Comparison of ENCODE assay signal across 8 mouse cellular contexts in genomic region chr6:37442041-37442667, GRCm38 (mm10). TPM values are rescaled to one million over a fixed set of nuclear protein-coding genes. Genes with fewer than 3 reads are reported as not detected.
DNase-seq lines count a peak whose midpoint lies in the region; ATAC-seq and TF ChIP-seq lines count a peak whose summit lies in the region.

Creb3l2 (minus strand) TSS chr6:37442146.

- peak; percentile 97 to 98 for DNase-seq in B cell, adult 2 months
- peak; percentile 100 for DNase-seq in brain, embryonic 14.5 days (ENCODE audit: low read depth)
- peak; percentile 99 for DNase-seq in heart, adult 9 months (ENCODE audit: low spot score in 2 of 2)
- peak; percentile 99 for DNase-seq in kidney, adult 9 months
- peak; percentile 91 to 95 for DNase-seq in spleen, adult 18-20 months

- H3K9me3 ChIP-seq in limb, embryonic 13.5 days = no peaks in the 10 kb centered on the region
- no peaks in the 10 kb centered on the region for H3K9me3 ChIP-seq in midbrain, embryonic 15.5 days

- peak within 1 kb of the TSS; percentile 94 for H3K9ac ChIP-seq in limb, embryonic 13.5 days
- peak within 1 kb of the TSS; percentile 43 for H3K9ac ChIP-seq in midbrain, embryonic 15.5 days

- TF ChIP-seq POLR2A in brain, embryonic 14.5 days (IDR thresholded peaks at IDR 0.05; ENCODE audit: borderline replicate concordance, extremely low read depth, insufficient read depth, insufficient read length, poor library complexity, severe bottlenecking) = peak; percentile 27; the same call in 1 of the 2 replicates

- H3K36me3 ChIP-seq in limb, embryonic 13.5 days = peaks cover 2% of the 10 kb centered on the region
- no peaks in the 10 kb centered on the region for H3K36me3 ChIP-seq in midbrain, embryonic 15.5 days (replicated peaks)

- under 1% methylated on average over 33 of the region's 33 CpGs for WGBS in limb, embryonic 13.5 days
- under 1% methylated on average over 33 of the region's 33 CpGs for WGBS in midbrain, embryonic 15.5 days

- H3K4me3 ChIP-seq in limb, embryonic 13.5 days = peak within 1 kb of the TSS; percentile 92
- peak within 1 kb of the TSS; percentile 73 for H3K4me3 ChIP-seq in midbrain, embryonic 15.5 days

- H3K4me2 ChIP-seq in limb, embryonic 13.5 days (replicated peaks) = peak within 1 kb of the TSS; percentile 77
- H3K4me2 ChIP-seq in midbrain, embryonic 15.5 days = peak within 1 kb of the TSS; percentile 93

- peak; percentile 98 for ATAC-seq in erythroblast, adult 5-6 weeks (replicated peaks; ENCODE audit: low FRiP score, poor library complexity, severe bottlenecking)
- ATAC-seq in limb, embryonic 13.5 days (ENCODE audit: low FRiP score, low read depth) = peak; percentile 99
- ATAC-seq in midbrain, embryonic 15.5 days (replicated peaks) = peak; percentile 100

- peaks cover 31% of the 10 kb centered on the region for H3K4me1 ChIP-seq in limb, embryonic 13.5 days
- peaks cover 16% of the 10 kb centered on the region for H3K4me1 ChIP-seq in midbrain, embryonic 15.5 days

- H3K27ac ChIP-seq in limb, embryonic 13.5 days = peak within 1 kb of the TSS; percentile 97
- peak within 1 kb of the TSS; percentile 72 for H3K27ac ChIP-seq in midbrain, embryonic 15.5 days

- peak; percentile 31 for TF ChIP-seq CTCF in brain, embryonic 14.5 days (IDR thresholded peaks at IDR 0.05; ENCODE audit: borderline replicate concordance, extremely low read depth, insufficient read depth, insufficient read length)

- H3K27me3 ChIP-seq in limb, embryonic 13.5 days = no peaks in the 10 kb centered on the region
- no peaks in the 10 kb centered on the region; the same call in 1 of the 2 replicates for H3K27me3 ChIP-seq in midbrain, embryonic 15.5 days (replicated peaks)

RNA-seq across cellular contexts. Expression of gene Creb3l2, which starts in this region (rescaled TPM):
- polyA plus RNA-seq in brain, embryonic 14.5 days (2012; rRNA removed) = 3.5 and 6.4 TPM in 2 replicates
- 2.5 and 2.9 TPM in 2 replicates for total RNA-seq in erythroblast, adult 5-6 weeks (2015; ENCODE audit: low replicate concordance)
- 0.70 and 1.1 TPM in 2 replicates for total RNA-seq in erythroblast, adult 5-6 weeks (2017; ENCODE audit: low replicate concordance)
- 36.4 and 44.6 TPM in 2 replicates for polyA plus RNA-seq in limb, embryonic 13.5 days (2015; fragmentation: Nextera tagmentation; extraction: Ambion mirVana)
- polyA plus RNA-seq in midbrain, embryonic 15.5 days (2015; fragmentation: Nextera tagmentation; extraction: Ambion mirVana) = 3.2 and 3.3 TPM in 2 replicates

Comparison
In these comparisons a context has a peak if more than half of its experiments do, and no peak if none do; other contexts are left out.
1. Peak in every context shown above with its lines: DNase-seq, ATAC-seq, H3K4me3 ChIP-seq and H3K27ac ChIP-seq.